Mouse (Mus musculus) spleen, adult 2 months (tissue): Measurements from ENCODE around the gene Meltf. TPM values are rescaled to one million over a fixed set of nuclear protein-coding genes. Genes with fewer than 3 reads are reported as not detected.
"Not testable (repeated sequence)": the region's sequence is repeated elsewhere in the genome, so short reads cannot be mapped to it uniquely, and the experiment has no call there.

Experiments
- DNase-seq, 2 experiments: peaks; one replicate each; pipeline versions ENCODE4 v3.0.0 to v3.0.0-alpha.2; 2012 to 2021; ENCODE audit warnings: low spot score in 2 of 2, low read depth in 1 of 2
- H3K27ac ChIP-seq: fragments of 200-500 bp; 2 replicates; pipeline ENCODE4 v1.5.1; 2012; ENCODE audit warnings: low read length, inconsistent platforms; ENCODE audit not compliant: insufficient read depth
- H3K27me3 ChIP-seq: fragments of 200-500 bp; 2 replicates; pipeline ENCODE4 v1.6.1; 2012; ENCODE audit warnings: mild to moderate bottlenecking, moderate library complexity, low read length, inconsistent platforms; ENCODE audit not compliant: control insufficient read depth, insufficient read depth
- H3K36me3 ChIP-seq: fragments of 200-500 bp; 2 replicates; pipeline ENCODE4 v1.6.1; 2012; ENCODE audit warnings: mild to moderate bottlenecking, low read length, inconsistent platforms; ENCODE audit not compliant: control insufficient read depth, insufficient read depth
- H3K4me1 ChIP-seq: fragments of 200-500 bp; 2 replicates; pipeline ENCODE4 v1.6.1; 2011; ENCODE audit warnings: inconsistent platforms; ENCODE audit not compliant: control insufficient read depth, insufficient read depth, insufficient read length
- H3K4me3 ChIP-seq: fragments of 200-500 bp; 2 replicates; pipeline ENCODE4 v1.5.1; 2011; ENCODE audit warnings: mild to moderate bottlenecking, inconsistent platforms; ENCODE audit not compliant: insufficient read depth, insufficient read length; ENCODE audit errors: extremely low read depth
- CTCF ChIP-seq: fragments of 200-500 bp; IDR thresholded peaks from 2 replicates; pipeline ENCODE4 v1.5.1; 2011; ENCODE audit warnings: mild to moderate bottlenecking, inconsistent platforms; ENCODE audit not compliant: insufficient read depth, insufficient read length, insufficient replicate concordance; ENCODE audit errors: extremely low read depth
- POLR2A ChIP-seq: fragments of 200-500 bp; IDR thresholded peaks from 2 replicates; pipeline ENCODE4 v1.6.1; 2011; ENCODE audit warnings: low read depth, low read length, inconsistent platforms
- WGBS: fragments of 180-500 bp; shearing (Covaris S2); methylation state at CpG from one replicate; pipeline ENCODE4 v1.1.7; 2018; 5-methylcytosine and 5-hydroxymethylcytosine counted together
- polyA plus RNA-seq: library from polyadenylated mRNA; depleted of rRNA; stranded (reverse); fragments of >200 nt; gene quantifications from 2 replicates; pipeline ENCODE4 v1.2.3, GENCODE M21; 2012; rRNA removed

Gene Meltf
- polyA plus RNA-seq, 1 experiment: 0.07 TPM

GRCm38 (mm10) chr16:31943980-31944379 is 65.4 kb downstream of the Meltf start:
- no peaks in the 10 kb centered on the region for H3K27me3 ChIP-seq
- DNase-seq: peak in 1 of 2 experiments; percentile 74
- peaks cover 7% of the 10 kb centered on the region; the same call in 1 of the 2 replicates for H3K4me1 ChIP-seq
- H3K36me3 ChIP-seq: no peaks in the 10 kb centered on the region
- no peak overlapping the region for H3K27ac ChIP-seq
- WGBS: 5% methylated on average over 10 of the region's 10 CpGs
- no peak for TF ChIP-seq POLR2A
- TF ChIP-seq CTCF: peak; percentile 86
- no peak overlapping the region for H3K4me3 ChIP-seq

GRCm38 (mm10) chr16:31944698-31945255 is 66.2 kb downstream of the Meltf start:
- no peak overlapping the region for H3K4me3 ChIP-seq
- TF ChIP-seq POLR2A: no peak
- TF ChIP-seq CTCF: no peak
- no peaks in the 10 kb centered on the region for H3K36me3 ChIP-seq
- H3K27ac ChIP-seq: no peak overlapping the region
- WGBS: 92% methylated on average over 12 of the region's 12 CpGs
- H3K27me3 ChIP-seq: no peaks in the 10 kb centered on the region
- no peak for DNase-seq
- H3K4me1 ChIP-seq: peaks cover 7% of the 10 kb centered on the region; the same call in 1 of the 2 replicates

GRCm38 (mm10) chr16:31945372-31945771 is 66.8 kb downstream of the Meltf start:
- no peak overlapping the region for H3K27ac ChIP-seq
- H3K27me3 ChIP-seq: no peaks in the 10 kb centered on the region
- peaks cover 7% of the 10 kb centered on the region; the same call in 1 of the 2 replicates for H3K4me1 ChIP-seq
- no peak overlapping the region for H3K4me3 ChIP-seq
- no peaks in the 10 kb centered on the region for H3K36me3 ChIP-seq
- DNase-seq: no peak
- TF ChIP-seq CTCF: no peak
- no peak for TF ChIP-seq POLR2A
- 88% methylated on average over 6 of the region's 6 CpGs for WGBS

- not testable (repeated sequence) for H3K27me3 ChIP-seq, H3K4me3 ChIP-seq, H3K27ac ChIP-seq, DNase-seq, H3K4me1 ChIP-seq, H3K36me3 ChIP-seq
- WGBS: 94% methylated on average over 6 of the region's 6 CpGs
Measured at GRCm38 (mm10) chr16:31945986-31946385, 67.4 kb downstream of the Meltf start.

- TF ChIP-seq CTCF (no peak), POLR2A (no peak)
- Histone ChIP-seq H3K27ac (no peak overlapping the region), H3K4me3 (peak overlapping the region; percentile 95), H3K36me3 (no peaks in the 10 kb centered on the region), H3K4me1 (peaks cover 7% of the 10 kb centered on the region; the same call in 1 of the 2 replicates), H3K27me3 (no peaks in the 10 kb centered on the region)
- 7% methylated on average over 8 of the region's 8 CpGs for WGBS
- DNase-seq: no peak
Measured at GRCm38 (mm10) chr16:31947333-31947732, 68.7 kb downstream of the Meltf start.

GRCm38 (mm10) chr16:31947901-31948316 is 69.3 kb downstream of the Meltf start:
- peak overlapping the region; percentile 95 for H3K4me3 ChIP-seq

GRCm38 (mm10) chr16:31948345-31948774 is 69.8 kb downstream of the Meltf start, which contains the start of the genes 0610012G03Rik and Ncbp2:
Gene 0610012G03Rik, minus strand, starts transcription at chr16:31948494.
Gene Ncbp2, plus strand, starts transcription at chr16:31948513.
- TF ChIP-seq POLR2A (no peak; the same call in none of the 2 replicates), CTCF (no peak)
- no peaks in the 10 kb centered on the region for H3K36me3 ChIP-seq
- H3K4me1 ChIP-seq: peaks cover 7% of the 10 kb centered on the region; the same call in 1 of the 2 replicates
- H3K27ac ChIP-seq: peak within 1 kb of the TSS; percentile 73
- WGBS: under 1% methylated on average over 55 of the region's 55 CpGs
- DNase-seq: peak; percentile 84 to 95
- H3K4me3 ChIP-seq: peak within 1 kb of the TSS; percentile 95
- H3K27me3 ChIP-seq: no peaks in the 10 kb centered on the region

More at GRCm38 (mm10) chr16:31947901-31948316, 69.3 kb downstream of the Meltf start:
- Histone ChIP-seq H3K4me1 (peaks cover 7% of the 10 kb centered on the region; the same call in 1 of the 2 replicates), H3K27ac (peak overlapping the region; percentile 64), H3K27me3 (no peaks in the 10 kb centered on the region), H3K36me3 (no peaks in the 10 kb centered on the region)
- WGBS: under 1% methylated on average over 38 of the region's 38 CpGs
- DNase-seq: no peak
- TF ChIP-seq CTCF (no peak), POLR2A (no peak; the same call in 1 of the 2 replicates)

Other genes starting within 250 kb of the Meltf start
- 7.8 and 7.9 TPM in 2 replicates for gene Dlg1, start 215.4 kb upstream of the Meltf start, polyA plus RNA-seq
- 6.9 and 7.8 TPM in 2 replicates for gene Pigz, start 55.0 kb downstream of the Meltf start, polyA plus RNA-seq
- 37.6 and 68.9 TPM in 2 replicates for gene 0610012G03Rik, start 69.7 kb downstream of the Meltf start, polyA plus RNA-seq
- gene Ncbp2, start 69.7 kb downstream of the Meltf start, polyA plus RNA-seq: 3.3 and 5.9 TPM in 2 replicates
- gene Senp5, start 124.5 kb downstream of the Meltf start, polyA plus RNA-seq: 2.6 and 3.0 TPM in 2 replicates
- 16.8 and 18.8 TPM in 2 replicates for gene Pak2, start 200.5 kb downstream of the Meltf start, polyA plus RNA-seq
- 18.1 and 22.7 TPM in 2 replicates for gene Pigx, start 220.9 kb downstream of the Meltf start, polyA plus RNA-seq
- 4.2 and 4.7 TPM in 2 replicates for gene Cep19, start 221.0 kb downstream of the Meltf start, polyA plus RNA-seq